Mouse (Mus musculus) small intestine, adult 2 months (tissue): ENCODE results near the gene Tmem108. TPM values are rescaled to one million over a fixed set of nuclear protein-coding genes. Genes with fewer than 3 reads are reported as not detected.

Source experiments
- H3K27ac ChIP-seq: fragments of 200-500 bp; 2 replicates; pipeline ENCODE4 v1.5.1; 2012; ENCODE audit warnings: low read depth, low read length, control low read depth, inconsistent platforms; ENCODE audit not compliant: insufficient read depth
- H3K27me3 ChIP-seq: fragments of 200-500 bp; 2 replicates; pipeline ENCODE4 v1.6.1; 2012; ENCODE audit warnings: mild to moderate bottlenecking, moderate library complexity, low read length, inconsistent platforms; ENCODE audit not compliant: control insufficient read depth, insufficient read depth
- H3K36me3 ChIP-seq: fragments of 200-500 bp; 2 replicates; pipeline ENCODE4 v1.6.1; 2012; ENCODE audit warnings: mild to moderate bottlenecking, low read length, control low read depth, inconsistent platforms; ENCODE audit not compliant: control insufficient read depth, insufficient read depth
- H3K4me1 ChIP-seq: fragments of 200-500 bp; 2 replicates; pipeline ENCODE4 v1.6.1; 2012; ENCODE audit warnings: low read length, inconsistent platforms, mixed read lengths; ENCODE audit not compliant: control insufficient read depth, insufficient read depth, insufficient read length
- H3K4me3 ChIP-seq: fragments of 200-500 bp; 2 replicates; pipeline ENCODE4 v1.5.1; 2012; ENCODE audit warnings: low read depth, mild to moderate bottlenecking, control low read depth, inconsistent platforms, low read length, moderate library complexity
- CTCF ChIP-seq: fragments of 200-500 bp; IDR thresholded peaks from 2 replicates; pipeline ENCODE4 v1.5.1; 2012; ENCODE audit warnings: low read depth, mild to moderate bottlenecking, control low read depth, inconsistent platforms, low read length, moderate library complexity, mixed read lengths; ENCODE audit not compliant: insufficient replicate concordance, insufficient read length; ENCODE audit errors: extremely low read depth
- POLR2A ChIP-seq: fragments of 200-500 bp; IDR thresholded peaks from 2 replicates; pipeline ENCODE4 v1.6.1; 2012; ENCODE audit warnings: low read depth, mild to moderate bottlenecking, control low read depth, inconsistent platforms, low read length, moderate library complexity
- WGBS: fragments of 180-500 bp; shearing (Covaris S2); methylation state at CpG from one replicate; pipeline ENCODE4 v1.1.7; 2018; 5-methylcytosine and 5-hydroxymethylcytosine counted together
- polyA plus RNA-seq: library from polyadenylated mRNA; depleted of rRNA; stranded (reverse); fragments of >200 nt; gene quantifications from 2 replicates; pipeline ENCODE4 v1.2.3, GENCODE M21; 2012

Tmem108 gene
- polyA plus RNA-seq, 1 experiment: 0.85 TPM

DNA sequence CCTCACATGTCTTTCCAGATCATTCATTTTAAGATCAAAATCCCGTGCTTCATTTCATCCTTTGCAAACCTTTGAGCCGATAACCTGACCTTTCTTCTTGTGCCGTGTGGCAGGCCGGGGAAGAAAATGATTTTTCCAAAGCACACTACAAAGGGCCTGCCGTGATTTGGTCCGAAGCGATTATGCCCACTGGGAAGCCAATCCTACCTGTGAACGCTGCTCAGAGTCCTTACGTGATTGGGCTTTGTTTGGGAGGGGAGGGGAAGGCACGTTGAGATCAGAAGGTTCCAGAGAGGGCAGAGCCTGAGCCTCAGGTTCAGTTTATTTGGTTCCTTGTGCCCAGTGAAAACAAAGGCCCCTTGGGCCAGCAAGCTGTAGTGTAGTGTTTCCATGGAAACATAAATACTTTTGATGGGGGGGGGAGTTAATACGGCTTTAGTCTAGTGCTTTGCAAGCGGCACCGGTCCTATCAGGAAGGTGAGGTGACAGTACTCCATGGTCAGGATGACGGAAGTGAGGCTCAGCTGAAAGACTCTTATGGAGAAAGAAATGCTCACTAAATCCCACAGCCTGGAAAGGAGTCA is 191.4 kb downstream of the Tmem108 start:
- Histone ChIP-seq H3K4me1 (no peaks in the 10 kb centered on the region), H3K36me3 (no peaks in the 10 kb centered on the region), H3K4me3 (no peak overlapping the region), H3K27ac (no peak overlapping the region), H3K27me3 (no peaks in the 10 kb centered on the region)
- TF ChIP-seq CTCF (no peak), POLR2A (no peak)
- WGBS: 67% methylated on average over 14 of the region's 14 CpGs

DNA sequence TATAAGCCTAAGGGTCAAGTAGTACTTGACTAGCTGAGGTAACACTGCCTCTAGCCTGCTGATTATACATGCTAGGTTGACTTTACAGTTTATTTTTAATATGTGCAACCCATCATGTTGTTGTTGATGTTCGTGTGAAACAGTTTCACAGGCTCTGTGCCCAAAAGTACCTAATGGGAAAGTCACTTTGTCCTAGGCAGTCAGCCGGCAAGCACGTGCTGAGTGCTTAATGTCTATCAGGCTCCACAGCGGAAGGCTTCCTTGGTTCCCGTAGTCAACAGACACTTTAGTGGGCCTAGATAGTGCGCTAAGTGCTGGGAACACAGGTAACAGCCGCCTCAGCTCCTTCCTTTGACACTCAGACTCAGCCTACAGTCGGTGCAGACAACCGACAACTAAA is 192.7 kb downstream of the Tmem108 start:
- no peak overlapping the region for H3K27ac ChIP-seq
- WGBS: 87% methylated on average over 9 of the region's 9 CpGs
- no peaks in the 10 kb centered on the region for H3K36me3 ChIP-seq
- no peak for TF ChIP-seq POLR2A
- no peak for TF ChIP-seq CTCF
- no peak overlapping the region for H3K4me3 ChIP-seq
- H3K27me3 ChIP-seq: no peaks in the 10 kb centered on the region
- no peaks in the 10 kb centered on the region for H3K4me1 ChIP-seq

DNA sequence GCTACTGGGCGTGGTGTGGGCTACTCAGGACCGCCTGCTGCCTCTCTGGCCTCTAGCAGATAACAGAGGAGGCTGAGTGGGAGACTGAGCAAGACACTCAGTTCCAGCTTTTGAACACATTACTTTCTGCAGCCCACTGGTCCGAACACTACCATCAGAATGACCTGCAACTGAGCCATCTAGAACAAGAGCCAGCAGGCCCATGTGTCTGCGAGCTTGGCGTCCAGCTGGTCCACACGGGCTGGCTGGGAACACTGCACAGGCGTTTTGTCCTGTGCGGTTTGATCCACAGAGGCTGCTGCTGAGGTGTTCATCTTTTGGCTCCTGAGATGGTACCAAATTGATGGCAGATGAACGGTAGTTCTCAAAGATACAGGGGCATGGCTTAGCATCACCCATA is 196.5 kb downstream of the Tmem108 start:
- 81% methylated on average over 9 of the region's 9 CpGs for WGBS
- no peak overlapping the region for H3K4me3 ChIP-seq
- no peak for TF ChIP-seq POLR2A
- no peak for TF ChIP-seq CTCF
- no peaks in the 10 kb centered on the region for H3K4me1 ChIP-seq
- no peaks in the 10 kb centered on the region for H3K36me3 ChIP-seq
- H3K27ac ChIP-seq: no peak overlapping the region
- no peaks in the 10 kb centered on the region for H3K27me3 ChIP-seq

DNA sequence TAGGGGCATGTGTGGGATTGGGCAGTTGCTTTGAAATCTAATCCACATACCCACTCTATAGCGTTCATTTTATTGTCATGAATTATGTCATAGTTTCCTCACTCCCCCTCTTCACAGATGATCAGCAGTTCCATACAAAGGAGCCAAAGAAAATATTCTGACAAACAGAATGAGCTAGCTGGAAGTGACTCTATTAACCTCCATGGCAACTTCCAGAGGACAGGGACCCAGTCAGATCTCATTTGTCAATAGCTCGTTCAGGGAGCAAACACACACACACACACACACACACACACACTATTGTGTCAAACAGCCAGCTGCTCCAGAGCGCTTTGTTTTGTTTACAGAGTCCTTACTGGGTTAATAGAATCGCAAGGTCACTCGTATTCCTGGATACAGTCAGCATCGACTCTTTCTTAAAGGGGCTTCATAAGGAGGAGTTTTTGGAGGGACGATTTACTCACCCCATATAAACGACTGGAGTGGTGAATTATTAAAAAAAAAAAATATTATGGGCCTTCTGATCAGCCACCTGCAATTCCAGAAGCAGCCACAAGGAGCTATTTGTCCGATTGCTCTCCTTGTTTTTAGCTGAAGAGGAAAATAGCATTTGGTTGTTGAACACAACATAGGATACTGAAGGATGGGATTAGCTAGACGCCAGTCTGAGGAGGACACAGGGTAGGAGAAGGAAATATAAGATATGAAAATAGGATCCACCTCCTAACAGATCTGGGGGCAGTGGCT is 197.6 kb downstream of the Tmem108 start:
- WGBS: 20% methylated on average over 10 of the region's 10 CpGs
- no peak for TF ChIP-seq POLR2A
- TF ChIP-seq CTCF: no peak
- Histone ChIP-seq H3K36me3 (no peaks in the 10 kb centered on the region), H3K27me3 (no peaks in the 10 kb centered on the region), H3K4me3 (no peak overlapping the region), H3K27ac (no peak overlapping the region), H3K4me1 (no peaks in the 10 kb centered on the region)

DNA sequence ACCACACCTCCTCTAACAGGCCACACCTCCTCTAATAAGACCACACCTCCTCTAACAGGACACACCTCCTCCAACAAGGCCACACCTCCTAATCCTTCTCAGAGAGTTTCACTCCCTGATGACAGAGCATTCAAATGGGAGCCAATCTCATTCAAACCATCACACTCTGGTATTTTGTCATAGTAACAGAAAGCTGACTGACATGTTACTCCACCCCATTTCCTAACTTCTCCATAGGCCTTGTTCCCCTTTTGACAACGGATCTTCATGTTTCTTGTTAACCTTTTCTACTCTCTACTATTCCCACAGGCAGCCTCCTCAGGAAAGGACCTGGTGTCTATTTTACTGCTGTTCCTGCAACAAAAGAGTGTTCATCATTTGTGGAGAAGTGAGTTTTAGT is 199.6 kb downstream of the Tmem108 start:
- Histone ChIP-seq H3K27ac (no peak overlapping the region), H3K36me3 (no peaks in the 10 kb centered on the region), H3K4me3 (no peak overlapping the region), H3K4me1 (no peaks in the 10 kb centered on the region), H3K27me3 (no peaks in the 10 kb centered on the region)
- TF ChIP-seq POLR2A: no peak
- TF ChIP-seq CTCF: no peak
- WGBS: 81% methylated on average over 1 of the region's 1 CpGs

DNA sequence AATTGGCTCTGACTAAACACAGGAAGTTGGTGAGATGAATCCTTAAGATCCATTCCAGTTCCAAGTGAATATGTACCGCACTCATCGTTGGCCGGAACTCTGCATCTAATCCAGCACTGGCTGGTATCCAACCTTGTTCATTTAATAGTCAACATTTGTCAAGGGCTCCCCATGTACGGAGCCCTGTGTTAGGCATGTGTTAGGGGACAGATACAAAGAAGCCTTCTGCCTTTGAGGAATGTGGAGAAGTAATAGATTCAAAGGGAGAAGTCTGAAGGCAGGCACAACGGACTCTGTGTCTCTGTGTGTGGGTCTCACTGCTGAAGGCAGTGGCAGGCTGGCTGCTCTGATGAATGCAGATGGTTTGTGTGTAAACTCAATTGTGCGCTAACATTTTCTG is 202.9 kb downstream of the Tmem108 start:
- no peaks in the 10 kb centered on the region for H3K27me3 ChIP-seq

DNA sequence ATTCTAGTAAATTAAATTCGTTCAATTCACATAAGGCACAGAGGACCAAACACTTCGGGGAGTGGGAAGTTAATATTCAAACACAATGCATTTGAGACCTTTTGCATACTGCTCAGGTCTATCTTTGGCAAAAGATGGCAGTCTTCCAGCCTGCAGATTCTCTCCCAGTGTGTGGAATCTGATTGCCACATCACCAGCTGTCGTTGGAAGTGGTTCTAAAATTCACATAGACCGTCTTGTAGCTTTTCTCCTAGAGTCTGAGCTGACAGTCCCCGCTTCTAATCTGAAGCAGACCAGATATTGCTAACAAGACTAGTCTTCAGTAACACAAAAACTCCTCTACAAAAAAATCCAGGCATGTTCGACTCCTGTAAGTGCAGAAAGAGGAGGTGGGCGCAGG is 203.4 kb downstream of the Tmem108 start:
- no peak overlapping the region for H3K27ac ChIP-seq
- H3K27me3 ChIP-seq: no peaks in the 10 kb centered on the region
- TF ChIP-seq POLR2A (no peak), CTCF (no peak)
- 65% methylated on average over 7 of the region's 7 CpGs for WGBS
- no peaks in the 10 kb centered on the region for H3K36me3 ChIP-seq
- H3K4me1 ChIP-seq: no peaks in the 10 kb centered on the region
- H3K4me3 ChIP-seq: no peak overlapping the region

More for the DNA sequence above, 202.9 kb downstream of the Tmem108 start:
- Histone ChIP-seq H3K27ac (no peak overlapping the region), H3K4me3 (no peak overlapping the region), H3K4me1 (no peaks in the 10 kb centered on the region), H3K36me3 (no peaks in the 10 kb centered on the region)
- TF ChIP-seq CTCF: no peak
- no peak for TF ChIP-seq POLR2A
- WGBS: 65% methylated on average over 6 of the region's 6 CpGs

DNA sequence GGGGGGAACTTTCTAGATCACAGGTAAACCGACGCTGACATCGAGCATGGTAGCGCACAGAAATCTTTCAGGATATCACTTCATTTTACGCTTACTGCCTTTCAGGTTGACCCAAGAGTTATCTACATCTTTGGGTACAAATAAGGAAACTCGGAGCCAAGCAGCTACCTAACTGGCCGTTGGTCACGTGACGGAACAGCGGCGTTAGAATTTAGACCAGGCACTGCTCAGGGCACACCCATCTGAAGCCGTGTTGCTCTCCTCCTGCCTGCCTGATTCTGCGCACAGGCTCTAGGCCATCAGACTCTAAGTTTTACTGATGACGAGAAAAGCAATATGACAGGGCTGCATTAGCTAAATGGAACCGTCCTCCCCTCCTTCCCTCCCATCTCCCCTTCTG is 204.6 kb downstream of the Tmem108 start:
- Histone ChIP-seq H3K27ac (no peak overlapping the region), H3K27me3 (no peaks in the 10 kb centered on the region), H3K36me3 (no peaks in the 10 kb centered on the region), H3K4me1 (no peaks in the 10 kb centered on the region), H3K4me3 (no peak overlapping the region)
- 83% methylated on average over 15 of the region's 15 CpGs for whole genome bisulfite sequencing
- TF ChIP-seq POLR2A (no peak), CTCF (no peak)
